Mouse (Mus musculus) ovary, postnatal 14 days (tissue): Measurements from ENCODE around the gene Krt32.

ENCODE experiments used
- DNase-seq: peaks from one replicate; pipeline ENCODE4 v3.0.0; 2022; ENCODE audit warnings: low spot score

Krt32 gene

DNA sequence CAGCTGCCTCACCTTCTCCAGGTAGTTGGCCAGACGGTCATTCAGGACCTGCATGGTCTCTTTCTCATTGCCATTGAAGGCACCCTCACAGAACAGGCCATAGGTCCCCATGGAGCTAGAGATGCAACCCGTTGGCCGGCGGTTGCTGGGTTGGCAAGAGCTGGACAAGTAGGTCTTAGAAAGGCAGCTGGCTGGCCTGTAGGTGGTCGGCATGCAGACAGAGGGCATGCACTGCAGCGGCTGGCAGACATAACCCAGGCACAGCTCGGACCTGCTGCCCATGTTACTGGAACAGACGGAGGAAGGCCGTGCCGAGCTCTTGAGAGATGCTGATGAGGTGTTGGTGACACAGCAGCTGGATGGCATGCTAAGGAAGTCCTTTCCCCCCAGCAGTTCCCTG is at the start of gene Krt32:
Krt32 (minus strand) TSS at position 366 of the 400 bp plus-strand sequence.
- DNase-seq = no peak

DNA sequence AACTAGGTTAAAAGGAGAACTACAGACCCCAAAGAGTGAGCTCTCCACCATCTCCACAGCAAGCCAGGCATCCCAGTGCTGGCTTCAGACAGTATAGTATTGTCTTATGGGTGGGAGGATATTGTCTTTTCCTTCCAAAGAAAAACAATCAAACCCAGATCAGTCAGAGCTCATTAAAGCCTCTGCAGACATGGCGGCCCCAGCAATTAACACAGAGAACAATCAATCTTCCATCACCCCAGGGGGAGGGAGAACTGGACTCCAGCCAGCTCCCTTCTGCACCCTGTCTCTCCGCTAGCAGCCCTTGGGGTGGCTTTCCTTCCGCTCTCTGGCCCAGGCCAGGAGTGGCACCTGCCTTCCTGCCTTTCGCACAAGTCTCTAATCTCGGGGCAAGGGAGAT is 49.7 kb upstream of the Krt32 start:
- DNase-seq = no peak

DNA sequence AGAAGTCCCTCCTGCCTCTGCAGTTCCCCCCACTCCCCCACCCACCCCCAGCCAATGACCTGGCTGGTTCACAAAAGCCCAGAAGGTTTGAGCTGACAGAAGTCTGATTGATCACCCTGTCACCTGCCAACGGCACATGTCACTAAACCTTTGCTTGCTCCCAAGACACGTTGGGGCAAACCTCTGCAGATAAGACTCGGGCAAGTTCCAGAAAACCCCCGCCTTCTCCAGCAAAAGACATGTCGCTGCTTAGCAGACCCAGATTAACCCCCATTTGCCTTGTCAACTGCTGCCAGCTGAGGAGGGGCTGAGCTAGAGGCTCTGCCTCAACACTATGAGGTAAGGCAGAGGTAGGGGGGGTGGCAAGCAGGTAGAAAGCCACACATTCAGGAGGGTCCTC is 48.5 kb upstream of the Krt32 start:
- DNase-seq = no peak

DNA sequence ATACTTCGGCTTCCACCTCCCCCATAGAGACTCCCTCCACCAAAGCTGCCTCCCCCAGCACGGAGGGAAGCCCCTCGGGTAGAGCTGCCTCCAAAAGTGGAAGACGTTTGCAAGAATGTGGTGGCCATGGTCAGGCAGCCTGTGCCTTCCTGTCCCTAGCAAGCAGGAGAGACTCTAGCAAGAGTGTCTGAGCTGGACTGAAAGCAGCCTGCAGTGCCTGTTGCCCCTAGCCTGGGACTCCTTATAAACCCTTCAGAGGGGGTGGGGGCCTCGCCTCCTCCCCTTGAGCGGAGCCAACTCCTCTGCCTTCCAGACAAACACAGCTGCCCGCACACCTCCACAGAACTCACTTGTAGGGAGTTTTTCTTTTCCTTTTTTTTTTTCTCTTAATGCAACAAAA is 47.7 kb upstream of the Krt32 start, which contains the start of gene Krt15:
Krt15 (minus strand) TSS at position 198 of the 400 bp plus-strand sequence.
- DNase-seq = no peak

DNA sequence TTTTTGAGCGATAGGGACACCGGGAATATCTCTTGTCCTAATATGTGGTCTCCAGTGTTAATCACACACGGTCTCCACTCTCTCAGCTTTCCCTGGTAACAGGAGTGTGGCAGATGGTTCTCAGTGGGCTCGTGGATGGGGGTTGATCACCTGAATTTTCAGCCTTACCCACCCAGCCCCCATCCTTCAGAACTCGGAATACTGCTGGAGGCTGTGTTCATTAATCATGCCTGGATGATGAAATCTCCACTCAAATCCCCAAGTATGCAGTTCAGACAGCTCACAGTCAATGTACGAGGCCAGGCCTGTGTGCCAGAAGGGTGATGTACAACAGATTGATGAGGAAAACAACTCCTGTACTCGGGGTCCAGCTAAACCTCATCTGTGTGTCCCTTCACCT is 36.9 kb upstream of the Krt32 start:
- DNase-seq = no peak

DNA sequence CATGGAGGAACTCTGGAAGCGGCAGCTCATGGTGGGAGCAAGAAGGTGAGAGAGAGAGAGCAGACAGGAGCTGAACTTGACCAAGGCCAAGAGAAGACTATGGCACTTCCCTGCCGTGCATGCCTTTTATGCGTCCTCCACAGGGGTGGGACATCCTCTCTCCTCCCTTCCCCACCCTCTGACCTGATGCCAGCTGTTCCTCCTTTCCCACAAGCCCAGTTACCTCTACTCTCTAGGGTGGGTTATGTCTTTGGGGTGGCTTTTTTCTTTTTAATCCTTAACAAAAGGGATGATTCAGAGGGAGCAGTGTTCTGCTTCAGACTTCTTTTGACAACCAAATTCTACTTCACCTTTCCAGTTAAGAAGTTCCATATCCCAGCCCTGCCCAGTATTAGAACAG is 33.4 kb upstream of the Krt32 start, which contains the start of gene Krt13:
Krt13 (minus strand) TSS at position 101 of the 400 bp plus-strand sequence.
- no peak for DNase-seq

DNA sequence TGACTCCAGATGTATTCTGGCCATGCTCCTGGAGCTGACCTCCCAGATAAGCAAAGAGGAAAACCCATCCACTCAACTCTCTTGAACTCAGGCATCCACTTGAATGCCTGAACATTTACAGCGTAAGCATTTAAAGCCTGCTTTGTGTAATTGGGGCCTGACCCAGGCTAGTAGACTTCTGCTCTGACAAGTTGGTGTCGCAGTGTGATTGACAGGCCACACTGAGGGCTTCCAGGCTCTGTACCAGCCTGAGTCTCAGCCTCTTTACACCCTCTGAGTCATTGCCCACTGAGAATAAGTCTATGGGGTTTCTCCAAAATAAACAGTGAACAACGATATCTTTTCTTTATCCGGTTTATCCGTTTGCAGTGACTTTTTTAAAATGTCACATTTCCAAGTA is 32.3 kb upstream of the Krt32 start:
- DNase-seq = no peak

DNA sequence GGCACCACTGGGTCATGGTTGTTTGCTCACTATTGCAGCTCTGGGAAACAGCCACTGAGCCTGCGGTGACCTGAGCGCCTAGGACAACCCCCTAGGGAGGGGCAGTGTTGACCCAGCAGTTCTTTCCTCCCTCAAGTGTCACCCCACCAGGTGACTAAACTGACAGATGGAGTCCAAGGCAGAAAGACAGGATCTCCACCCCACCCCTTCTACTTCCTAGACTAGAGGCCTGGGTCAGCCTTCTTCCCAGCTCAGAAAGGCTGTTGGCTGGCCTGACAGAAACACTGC is 25.7 kb upstream of the Krt32 start:
- DNase-seq = no peak

DNA sequence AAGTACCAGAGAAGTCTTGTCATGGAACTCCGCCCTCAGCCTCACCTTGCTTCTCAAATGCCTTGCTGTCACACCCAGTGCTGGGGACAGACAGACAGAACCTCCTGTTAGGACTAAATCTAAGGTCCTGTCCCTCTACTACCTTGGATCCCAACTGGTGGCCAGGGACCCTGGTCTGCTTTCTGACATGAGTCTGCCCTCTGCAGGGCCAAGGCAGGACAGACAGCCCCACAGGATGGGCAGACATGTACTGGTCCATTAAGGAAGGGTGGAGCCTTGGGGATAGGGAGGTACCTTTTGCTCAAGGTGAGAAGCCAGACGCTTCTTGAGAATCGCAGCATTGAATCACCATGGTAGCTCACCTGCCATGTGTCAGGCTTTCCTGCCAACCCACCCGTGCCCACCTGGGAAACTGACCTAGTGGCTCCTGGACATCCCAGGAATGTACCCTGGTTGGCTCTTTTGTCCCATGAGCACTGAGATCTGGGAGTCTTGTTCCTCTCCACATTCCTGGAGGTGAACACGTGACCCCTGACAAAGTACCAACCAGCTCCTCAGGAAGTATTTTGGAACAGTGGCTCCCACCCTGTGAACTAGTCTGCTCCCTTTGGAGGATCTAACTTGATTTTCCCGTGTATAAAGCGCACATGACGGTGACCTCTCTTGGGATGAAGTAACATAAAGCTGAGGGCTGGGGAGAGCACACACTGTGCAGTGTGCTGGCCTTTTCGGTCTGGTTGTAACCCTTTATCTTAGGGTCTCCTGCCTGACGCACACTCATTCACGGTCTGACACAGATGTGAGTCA is 25.1 kb upstream of the Krt32 start:
- no peak for DNase-seq

DNA sequence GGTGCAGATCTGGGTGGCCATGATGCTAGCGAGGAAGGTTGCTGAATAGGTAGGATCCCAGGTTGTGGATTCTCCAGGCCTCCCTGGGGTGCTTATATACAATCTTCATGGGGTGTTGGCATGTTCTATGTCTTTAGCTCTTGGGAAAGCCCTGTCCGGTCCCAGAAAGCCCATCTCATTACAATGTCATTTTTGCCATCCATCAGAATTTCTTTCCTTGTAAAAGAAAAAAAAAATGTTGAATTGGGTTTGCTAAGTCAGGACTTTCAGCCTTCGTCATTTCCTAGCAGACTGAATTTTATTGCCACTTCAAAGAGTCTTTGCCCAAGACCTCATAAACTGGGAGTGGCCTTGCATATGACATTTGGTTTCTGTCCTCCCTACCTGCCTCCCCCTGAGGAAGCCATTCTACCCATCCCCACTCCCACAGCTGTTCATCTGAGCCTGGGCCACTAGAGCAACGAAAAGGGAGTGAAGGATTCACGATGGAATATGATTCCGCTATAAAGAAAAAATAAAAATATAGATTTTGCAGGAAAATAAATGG is 17.6 kb upstream of the Krt32 start, which contains the start of gene Krt36:
Krt36 (minus strand) TSS at position 51 of the 547 bp plus-strand sequence.
- no peak for DNase-seq

DNA sequence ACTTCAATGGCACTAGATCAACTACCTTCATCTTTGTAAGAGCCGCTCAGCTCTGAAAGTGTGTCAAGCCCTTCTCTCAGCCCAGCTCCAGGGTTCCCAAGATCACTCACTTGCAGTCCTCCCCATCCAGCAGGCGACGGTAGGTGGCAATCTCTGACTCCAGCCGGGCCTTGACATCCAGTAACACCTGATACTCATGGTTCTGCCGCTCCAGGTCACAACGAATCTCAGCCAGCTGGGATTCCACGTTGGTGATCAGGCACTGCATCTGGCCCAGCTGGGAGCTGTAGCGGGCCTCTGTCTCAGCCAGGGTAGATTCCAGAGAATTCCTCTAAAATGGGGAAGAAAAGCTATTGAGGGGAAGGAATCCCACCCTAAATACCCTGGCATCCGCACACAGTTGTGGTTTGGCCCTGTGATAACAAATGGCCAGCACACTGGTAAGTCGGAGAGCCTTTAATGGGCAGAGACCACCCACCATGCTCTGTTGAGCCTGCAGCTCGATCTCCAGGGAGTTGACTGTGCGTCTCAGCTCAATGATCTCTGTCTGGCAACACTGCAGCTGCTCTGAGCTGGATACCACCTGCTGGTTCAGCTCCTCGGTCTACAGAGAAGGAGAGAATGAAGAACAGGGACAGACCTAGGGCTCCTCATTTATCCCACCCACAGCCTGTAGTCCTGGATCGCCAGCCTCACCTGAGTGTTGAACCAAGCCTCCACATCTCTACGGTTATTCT is 14.8 kb upstream of the Krt32 start:
- no peak for DNase-seq

DNA sequence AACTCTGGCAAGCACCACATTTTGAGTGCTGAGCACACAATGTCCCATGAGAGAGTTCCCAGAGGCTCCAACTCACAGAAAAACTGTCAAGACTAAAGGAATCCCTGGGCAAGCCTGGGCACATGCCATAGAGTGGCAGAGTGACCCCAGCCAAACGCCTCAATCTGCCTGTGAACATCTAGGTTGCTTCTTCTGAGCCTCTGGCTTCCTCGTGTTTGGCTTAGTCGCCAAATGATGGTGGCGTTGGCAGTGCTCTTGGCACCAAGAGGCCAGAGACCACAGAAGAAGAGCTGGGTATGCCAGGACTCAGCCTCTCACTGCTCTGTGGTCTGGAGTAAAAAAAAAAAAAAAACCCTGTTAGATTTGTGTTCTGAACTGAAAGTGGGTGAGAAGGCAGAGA is 12.4 kb upstream of the Krt32 start:
- no peak for DNase-seq

DNA sequence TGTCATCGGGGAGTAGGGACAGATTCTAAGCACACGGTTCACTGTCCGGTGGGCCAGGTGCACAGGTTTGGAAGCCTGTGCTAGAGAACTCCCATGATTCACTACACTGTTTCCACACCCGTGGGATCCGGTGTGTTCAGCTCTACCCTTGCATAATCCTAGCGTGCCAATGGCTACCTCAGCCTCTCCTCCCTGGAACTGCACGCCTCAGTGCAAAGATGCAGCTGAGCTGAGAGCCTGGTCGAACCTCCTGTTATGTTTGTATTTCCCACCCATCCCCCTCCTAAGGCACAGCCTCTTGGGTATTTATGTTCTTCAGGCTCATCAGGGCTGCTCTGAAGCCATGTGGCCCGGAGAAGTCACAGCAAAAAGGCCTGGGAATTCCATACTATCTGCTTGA is 9.8 kb upstream of the Krt32 start:
- no peak for DNase-seq

DNA sequence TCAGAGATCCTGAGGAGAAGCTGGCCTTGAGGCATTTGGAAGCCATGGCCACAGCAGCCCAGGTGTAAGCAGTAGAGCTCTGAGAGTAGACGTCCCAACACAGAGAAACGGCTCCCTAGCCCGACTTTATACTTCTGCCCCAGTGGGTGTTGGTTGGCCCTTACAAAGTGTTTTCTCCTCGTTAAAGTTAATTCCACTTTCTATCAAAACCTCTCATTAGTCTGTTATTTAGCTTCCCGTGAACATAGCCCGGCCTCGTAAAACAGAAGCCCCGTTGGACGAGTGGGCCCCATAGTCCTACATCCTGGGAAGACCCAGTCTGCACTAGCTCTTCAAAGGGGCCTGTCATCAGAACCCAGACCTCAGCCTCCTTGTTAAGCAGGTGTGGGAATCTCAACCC is 8.1 kb upstream of the Krt32 start, which contains the start of gene Krt35:
Krt35 (minus strand) TSS at position 101 of the 400 bp plus-strand sequence.
- no peak for DNase-seq

DNA sequence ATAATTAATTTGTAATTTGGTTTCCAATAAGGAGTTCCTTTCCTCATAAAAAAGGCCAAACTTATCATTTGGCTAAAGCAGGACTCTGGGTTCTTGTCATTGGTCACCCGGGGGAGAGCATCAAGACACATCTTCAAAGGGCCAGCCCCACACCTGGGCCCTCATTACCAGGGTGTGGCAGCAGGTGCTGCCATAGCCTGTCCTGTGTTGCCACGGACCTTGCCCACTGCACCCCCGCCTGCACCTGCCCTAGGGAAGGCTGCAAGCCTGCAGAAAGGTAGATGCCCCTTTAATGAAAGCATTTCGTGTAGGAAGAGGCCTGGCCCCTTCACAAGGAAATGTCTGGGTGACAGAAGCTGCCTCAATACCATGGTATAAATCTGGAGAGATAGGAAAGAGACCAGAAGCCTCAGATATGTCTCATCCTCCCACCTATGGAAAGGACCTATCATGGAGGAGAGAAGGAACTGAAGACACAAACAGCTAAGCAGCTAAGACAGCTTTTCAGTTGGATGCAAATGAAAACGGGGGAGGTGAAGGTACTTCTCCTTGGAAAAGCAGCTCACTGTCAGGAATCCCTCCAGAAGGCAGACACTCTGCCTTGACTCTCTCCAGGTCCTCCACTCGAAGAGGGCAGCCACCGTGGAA is 476 bp upstream of the Krt32 start:
- DNase-seq = no peak

DNA sequence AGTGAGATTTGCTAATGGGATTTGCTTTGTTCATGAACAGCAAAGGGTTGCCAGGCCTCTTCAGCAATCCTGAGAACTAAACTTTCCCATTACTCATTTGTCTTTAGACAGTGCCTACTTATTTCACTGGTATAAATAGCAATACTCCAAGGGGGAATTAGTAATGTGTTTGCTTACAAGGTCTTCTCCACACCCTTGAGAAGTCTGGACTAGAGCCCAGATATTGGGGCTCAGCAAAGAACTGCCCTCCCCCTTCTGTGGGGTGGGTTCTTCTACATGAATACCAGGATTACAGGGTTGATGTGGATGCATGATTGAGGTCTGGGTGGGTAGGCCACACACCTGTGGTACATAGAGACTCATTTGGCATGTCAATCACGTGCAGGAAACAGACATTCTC is 14.2 kb downstream of the Krt32 start:
- DNase-seq = no peak

DNA sequence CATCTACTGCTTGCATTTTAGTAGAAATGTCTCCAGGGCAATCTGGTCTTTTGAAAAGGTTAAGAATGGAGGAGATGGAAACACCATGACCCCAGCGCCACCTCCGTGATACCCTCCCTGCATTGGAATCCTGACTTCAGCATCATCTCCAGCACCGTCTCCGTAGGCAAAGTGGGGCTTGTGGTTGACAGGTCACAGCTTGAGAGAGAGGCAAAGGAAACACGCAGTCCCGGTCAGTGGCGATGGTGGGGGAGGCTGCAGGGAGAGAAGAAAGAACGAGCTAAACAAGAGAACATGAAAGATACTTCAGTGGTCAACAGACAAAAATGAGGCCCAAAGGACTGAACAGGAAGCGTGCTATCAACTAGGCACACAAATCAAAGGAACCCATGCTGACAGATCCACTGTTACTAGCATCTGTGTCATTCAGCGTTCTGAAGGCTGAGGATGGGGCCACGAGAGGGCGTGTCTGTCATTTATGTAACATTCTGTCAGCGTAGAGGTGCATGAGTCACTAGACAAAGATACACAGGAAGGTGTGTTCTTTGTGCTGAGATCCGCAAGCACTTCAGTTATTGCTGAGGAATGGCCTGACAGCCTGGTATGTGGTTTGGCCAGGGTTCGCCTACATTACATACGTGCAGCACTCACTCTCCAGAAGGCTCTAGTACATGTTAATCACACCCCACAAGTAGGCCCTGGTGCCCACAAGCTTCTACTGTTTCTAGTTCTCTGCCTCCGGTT is 20.6 kb downstream of the Krt32 start:
- DNase-seq = no peak

DNA sequence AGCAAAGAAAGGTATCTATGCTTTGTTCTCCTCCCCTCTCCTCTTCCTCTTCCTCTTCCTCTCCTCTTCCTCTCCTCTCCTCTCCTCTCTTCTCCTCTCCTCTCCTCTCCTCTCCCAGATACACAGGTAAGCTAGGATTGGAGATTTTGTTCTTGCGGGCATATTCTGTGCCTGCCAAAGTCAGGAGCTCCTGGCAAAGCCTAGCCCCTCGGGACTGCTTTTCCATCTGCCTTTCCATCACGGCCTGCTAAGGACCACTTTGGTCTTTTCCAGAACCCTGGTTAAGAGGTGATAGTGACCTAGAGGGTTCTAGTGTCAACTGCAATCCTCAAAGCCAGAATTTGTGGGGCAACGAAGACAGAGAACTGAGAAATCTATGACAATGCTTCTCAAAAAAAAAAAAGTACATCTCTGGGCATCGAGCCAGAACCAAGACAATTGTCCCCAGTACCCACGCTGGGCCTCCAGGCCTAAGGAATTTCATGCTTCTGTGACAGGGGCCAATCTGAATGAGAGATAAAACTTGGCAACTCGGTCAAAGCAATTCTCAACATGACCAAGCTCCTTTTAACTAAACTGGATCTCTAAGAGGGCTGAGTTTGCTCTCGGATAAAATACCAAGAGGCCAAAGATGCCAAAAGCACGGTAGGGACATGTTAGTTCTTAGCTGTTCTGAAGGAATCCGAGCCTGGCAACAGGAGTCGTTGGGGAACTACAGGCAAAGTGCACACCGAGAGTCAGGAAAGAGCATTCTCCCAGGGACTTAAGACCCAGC is 21.6 kb downstream of the Krt32 start:
- DNase-seq = no peak

DNA sequence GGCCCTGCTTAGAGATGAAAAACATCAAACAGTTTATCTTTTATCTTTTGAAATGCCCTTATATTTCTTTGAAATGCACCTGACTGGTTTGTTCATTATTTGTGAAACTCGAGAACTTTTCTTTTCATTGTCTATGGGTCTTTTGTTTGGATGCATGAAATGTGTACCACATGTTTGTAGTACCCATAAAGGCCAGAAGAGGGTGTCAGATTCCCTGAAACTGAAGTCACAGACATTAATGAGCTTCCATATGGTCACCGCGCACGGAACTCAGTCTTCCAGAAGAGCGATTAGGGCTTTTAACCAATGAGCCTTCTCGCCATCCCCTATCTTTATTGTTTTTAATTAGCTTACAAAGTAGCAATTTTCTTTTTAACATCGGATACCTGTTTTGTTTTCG is 29.2 kb downstream of the Krt32 start:
- no peak for DNase-seq

DNA sequence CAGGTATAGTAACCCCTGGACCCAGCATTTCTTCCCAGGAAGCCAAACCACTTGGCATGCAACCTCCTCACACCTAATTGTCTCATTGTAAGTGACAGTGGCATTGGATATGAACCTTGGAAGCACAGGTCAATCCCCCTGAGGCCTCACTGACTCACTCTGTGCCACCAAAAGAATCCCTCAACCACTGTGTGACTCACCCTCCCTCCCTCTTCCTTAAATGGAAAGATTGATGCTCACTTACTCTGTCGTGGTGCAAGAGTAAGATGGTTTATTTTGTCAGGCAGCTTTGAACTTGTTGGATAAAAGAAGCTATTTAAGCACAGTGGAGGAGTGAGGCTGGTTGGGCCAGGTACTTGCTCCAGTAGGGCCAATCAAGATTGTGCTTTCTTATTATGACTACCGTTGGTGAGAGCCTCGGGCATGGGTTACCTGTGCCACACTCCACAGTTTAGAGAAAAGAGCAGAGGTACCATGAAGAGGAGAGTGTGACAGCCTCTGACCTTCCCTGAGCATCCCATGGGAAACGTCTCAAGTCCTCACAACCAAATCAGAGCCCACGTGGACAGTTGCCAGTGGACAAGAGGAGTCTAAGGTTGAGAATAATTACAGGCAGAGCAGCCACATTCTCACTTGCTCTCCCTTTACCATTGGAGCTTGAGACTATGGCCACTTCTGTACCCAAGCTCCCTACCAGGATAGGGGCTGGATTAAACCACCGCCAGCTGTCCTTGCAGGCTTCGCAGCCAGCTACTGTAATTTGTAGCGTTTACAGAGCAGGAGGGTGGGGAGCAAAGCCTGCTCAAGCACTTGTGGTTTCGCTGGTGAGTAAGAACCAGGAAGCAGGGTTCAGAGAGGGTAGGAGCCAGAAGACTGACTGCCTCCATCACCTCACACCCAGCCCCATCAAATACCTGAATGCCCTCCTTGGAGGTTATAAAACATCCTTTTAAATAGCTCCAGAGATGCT is 32.1 kb downstream of the Krt32 start:
- no peak for DNase-seq
